In the genomic region with DNA sequence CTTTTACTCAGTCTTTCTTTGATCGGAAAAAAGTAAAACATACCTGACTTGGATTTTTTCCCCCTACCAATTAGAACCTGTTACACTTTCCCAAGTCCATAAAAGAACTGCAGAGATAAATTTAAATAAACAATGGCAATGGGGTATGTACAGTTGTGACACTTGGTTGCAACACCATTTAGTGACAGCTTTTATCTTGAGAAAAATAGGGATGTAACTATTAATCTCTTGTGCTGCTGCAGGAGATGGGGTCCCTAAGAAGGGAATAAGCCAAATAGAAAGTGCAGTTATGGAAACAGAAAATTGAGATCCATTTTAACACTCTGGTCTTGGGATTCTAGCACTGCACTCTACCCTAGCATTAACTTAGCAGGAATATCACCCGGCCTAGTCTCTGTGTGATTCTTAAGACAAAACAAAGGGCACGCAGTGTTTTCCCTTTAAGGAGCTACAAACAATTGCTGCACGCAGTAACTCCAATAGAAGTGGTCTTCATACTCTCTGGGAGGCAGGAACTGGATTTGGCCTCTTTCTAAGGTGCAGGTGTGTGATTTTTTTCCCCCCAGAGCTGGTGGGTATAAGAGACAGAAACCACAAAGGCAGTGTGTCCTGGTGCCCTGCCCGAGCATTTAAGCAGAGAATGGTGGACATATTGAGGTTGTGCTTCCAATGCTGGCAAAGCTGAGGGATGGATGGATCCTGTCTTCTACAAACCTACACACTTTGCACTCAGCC, we compare ENCODE assay signal across 9 mouse cellular contexts. TPM values are rescaled to one million over a fixed set of nuclear protein-coding genes. Genes with fewer than 3 reads are reported as not detected.
A peak's percentile ranks its signal among the peaks of the same experiment; 100 is the strongest.
DNase-seq lines count a peak whose midpoint lies in the region; TF ChIP-seq lines count a peak whose summit lies in the region.
"Had no signal": no experiment of that assay in that cellular context is flagged by ENCODE, and none has a peak within 500 bp of the region (broad histone marks: within the 10 kb centered on the region; RNA-seq: fewer than 3 reads in every experiment).

No protein-coding gene starts in this region.

- peak in 1 of 2 experiments; percentile 28; a peak in 1 of 4 replicates for TF ChIP-seq EP300 in MEL (IDR thresholded peaks at IDR 0.05; ENCODE audit: low read depth in 1 of 2, low read length in 2 of 2)

- peaks cover 0 to 26% of the 10 kb centered on the region in 2 experiments; a peak in 2 of 4 replicates for H3K36me3 ChIP-seq in MEL (ENCODE audit: control insufficient read depth in 1 of 2, insufficient read depth in 2 of 2, low read length in 2 of 2)
- no peaks in the 10 kb centered on the region for H3K36me3 ChIP-seq in hindbrain, embryonic 10.5 days
- no peaks in the 10 kb centered on the region for H3K36me3 ChIP-seq in macrophage (ENCODE audit: inconsistent target)

- WGBS in hindbrain, embryonic 10.5 days = 7% methylated on average over 5 of the region's 5 CpGs
- WGBS in macrophage (ENCODE audit: missing documents) = 50% methylated on average over 5 of the region's 5 CpGs

- TF ChIP-seq RAD21 in MEL (IDR thresholded peaks at IDR 0.05; ENCODE audit: low read depth, low read length) = no peak

- H3K27me3 ChIP-seq in MEL (ENCODE audit: control insufficient read depth in 1 of 2, insufficient read depth in 2 of 2, low read length in 2 of 2) = no peaks in the 10 kb centered on the region
- peaks cover 85% of the 10 kb centered on the region for H3K27me3 ChIP-seq in hindbrain, embryonic 10.5 days (ENCODE audit: insufficient read depth, poor library complexity, severe bottlenecking)

- no peak for TF ChIP-seq CTCF in MEL (IDR thresholded peaks at IDR 0.05 in 2 of 3, conservative IDR thresholded peaks at IDR 0.05 in 1 of 3; ENCODE audit: control insufficient read depth in 1 of 3, insufficient read depth in 1 of 3, low read depth in 2 of 3, low read length in 3 of 3, poor library complexity in 1 of 3, severe bottlenecking in 1 of 3)

- peaks cover 10% of the 10 kb centered on the region; the same call in 1 of the 2 replicates for H3K79me2 ChIP-seq in MEL (ENCODE audit: control insufficient read depth, insufficient read depth, low read length, poor library complexity)
- H3K79me2 ChIP-seq in macrophage (ENCODE audit: inconsistent target) = no peaks in the 10 kb centered on the region

- TF ChIP-seq POLR2A in MEL (IDR thresholded peaks at IDR 0.05; ENCODE audit: control insufficient read depth in 1 of 2, insufficient read depth in 1 of 2, low read depth in 1 of 2, low read length in 2 of 2, poor library complexity in 1 of 2) = no peak; a peak in 1 of 4 replicates

- H3K4me1 ChIP-seq in MEL (ENCODE audit: control insufficient read depth in 1 of 2, insufficient read depth in 2 of 2, low read length in 2 of 2) = peaks cover 7 to 21% of the 10 kb centered on the region in 2 experiments
- peaks cover 42% of the 10 kb centered on the region for H3K4me1 ChIP-seq in hindbrain, embryonic 10.5 days (replicated peaks)

- peak overlapping the region; percentile 91 for H3K9ac ChIP-seq in MEL (ENCODE audit: control insufficient read depth, low read depth, low read length, poor library complexity, severe bottlenecking)

- H3K9me3 ChIP-seq in MEL (replicated peaks; ENCODE audit: insufficient read depth, low read length) = no peaks in the 10 kb centered on the region
- no peaks in the 10 kb centered on the region for H3K9me3 ChIP-seq in hindbrain, embryonic 10.5 days

- DNase-seq in MEL (ENCODE audit: low read depth, low spot score) = peak; percentile 75
- DNase-seq in Muller cell, postnatal 12 days (ENCODE audit: inconsistent ontology term) = peak; percentile 19
- DNase-seq in hindbrain, embryonic 10.5 days (ENCODE audit: low spot score) = no peak
- DNase-seq in embryo, embryonic 11 days = no peak
- no peak for DNase-seq in layer of hippocampus, adult 11-12 months (ENCODE audit: low spot score)
- no peak for DNase-seq in cerebellum, adult 9-10 months
- DNase-seq in gastrocnemius, postnatal 25 days = no peak

- peak overlapping the region; percentile 89 for H3K27ac ChIP-seq in MEL (ENCODE audit: control insufficient read depth, low read depth, low read length)
- H3K27ac ChIP-seq in hindbrain, embryonic 10.5 days = peak overlapping the region; percentile 84; the same call in 1 of the 2 replicates
- peak overlapping the region; percentile 87 for H3K27ac ChIP-seq in macrophage

- H3K4me3 ChIP-seq in MEL (ENCODE audit: control insufficient read depth in 1 of 2, insufficient read depth in 1 of 2, low read depth in 2 of 2, low read length in 2 of 2) (peak overlapping the region; percentile 67 to 89), macrophage (ENCODE audit: inconsistent target) (peak overlapping the region; percentile 46)
- peak overlapping the region; percentile 58 for H3K4me3 ChIP-seq in hindbrain, embryonic 10.5 days

TF ChIP-seq in MEL, 35 proteins besides CTCF, POLR2A, EP300 and RAD21 (continues in another document):
- TF ChIP-seq BHLHE40 (IDR thresholded peaks at IDR 0.05; ENCODE audit: borderline replicate concordance, low read depth, low read length) (no peak), ZC3H11A (IDR thresholded peaks at IDR 0.05; ENCODE audit: low read depth, low read length) (no peak), SIN3A (IDR thresholded peaks at IDR 0.05; ENCODE audit: low read length) (peak; percentile 87; the same call in 1 of the 2 replicates), USF2 (IDR thresholded peaks at IDR 0.05; ENCODE audit: borderline replicate concordance in 1 of 2, insufficient read depth in 1 of 2, low read depth in 1 of 2, low read length in 2 of 2) (no peak), CHD2 (IDR thresholded peaks at IDR 0.05; ENCODE audit: low read length) (no peak), SMC3 (IDR thresholded peaks at IDR 0.05; ENCODE audit: low read depth, low read length) (no peak), MAZ (IDR thresholded peaks at IDR 0.05; ENCODE audit: low read depth, low read length) (no peak), ELF1 (IDR thresholded peaks at IDR 0.05; ENCODE audit: low read depth, low read length) (no peak), USF1 (IDR thresholded peaks at IDR 0.05; ENCODE audit: low read depth, low read length) (no peak), KAT2A (conservative IDR thresholded peaks at IDR 0.05; ENCODE audit: low read depth, low read length) (no peak), ZKSCAN1 (IDR thresholded peaks at IDR 0.05; ENCODE audit: low read depth, low read length) (no peak), ZMIZ1 (IDR thresholded peaks at IDR 0.05; ENCODE audit: low read depth, low read length) (no peak), TAL1 (IDR thresholded peaks at IDR 0.05; ENCODE audit: low read length) (no peak), MAFK (IDR thresholded peaks at IDR 0.05; ENCODE audit: borderline replicate concordance, low read depth, low read length) (no peak), MAX (IDR thresholded peaks at IDR 0.05; ENCODE audit: low read length) (no peak), NRF1 (IDR thresholded peaks at IDR 0.05; ENCODE audit: insufficient read depth, low read depth, low read length, poor library complexity, severe bottlenecking) (no peak), MEF2A (IDR thresholded peaks at IDR 0.05; ENCODE audit: extremely low read depth, insufficient replicate concordance, low read depth, low read length, poor library complexity, severe bottlenecking) (no peak), GABPA (IDR thresholded peaks at IDR 0.05; ENCODE audit: low read depth, low read length) (no peak), MYB (IDR thresholded peaks at IDR 0.05; ENCODE audit: low read depth, low read length) (no peak), MXI1 (IDR thresholded peaks at IDR 0.05; ENCODE audit: low read depth, low read length) (no peak; the same call in none of the 2 replicates), E2F4 (IDR thresholded peaks at IDR 0.05; ENCODE audit: borderline replicate concordance, low read depth, low read length) (no peak), RCOR1 (IDR thresholded peaks at IDR 0.05; ENCODE audit: low read depth, low read length) (0 out of 2 replicates have a peak, but pooled peaks have one; percentile 9), GATA1 (IDR thresholded peaks at IDR 0.05; ENCODE audit: low read depth, low read length) (0 out of 2 replicates have a peak, but pooled peaks have one; percentile 2), JUND (IDR thresholded peaks at IDR 0.05; ENCODE audit: low read depth, low read length) (no peak), HCFC1 (IDR thresholded peaks at IDR 0.05; ENCODE audit: low read depth, low read length) (no peak; the same call in 1 of the 2 replicates), ZNF384 (IDR thresholded peaks at IDR 0.05; ENCODE audit: low read depth, low read length) (no peak), POLR2AphosphoS5 (IDR thresholded peaks at IDR 0.05; ENCODE audit: borderline replicate concordance, low read depth, low read length) (no peak), NELFE (IDR thresholded peaks at IDR 0.05; ENCODE audit: low read depth, low read length) (no peak), UBTF (IDR thresholded peaks at IDR 0.05; ENCODE audit: borderline replicate concordance, insufficient read depth, low read depth, low read length) (no peak), TBP (IDR thresholded peaks at IDR 0.05; ENCODE audit: low read depth, low read length) (no peak), TCF12 (IDR thresholded peaks at IDR 0.05; ENCODE audit: low read depth, low read length) (no peak), POLR2AphosphoS2 (IDR thresholded peaks at IDR 0.05; ENCODE audit: low read length) (no peak)

RNA-seq across cellular contexts. Expression of gene Nfia, which starts 20.1 kb away (rescaled TPM):
- total RNA-seq in MEL (2012; rRNA removed) = 10.2 and 16.4 TPM in 2 replicates
- polyA plus RNA-seq in MEL (2012; ENCODE audit: insufficient read depth in 1 of 2, insufficient read length in 2 of 2, low read depth in 1 of 2, low replicate concordance in 2 of 2, missing spikeins in 1 of 2) (10 to 100 TPM; 13.4 to 20.5 TPM), macrophage (2018) (1.9 to 2.6 TPM (median 2.4 TPM) in 3 replicates)
- polyA plus RNA-seq in hindbrain, embryonic 10.5 days (2016; fragmentation: Nextera tagmentation; extraction: Ambion mirVana) = 10.9 and 17.5 TPM in 2 replicates
- total RNA-seq in macrophage (2018; cell fraction: chromatin; rRNA removed) = 10 to 100 TPM in 25 of 26 experiments, 1 to 10 TPM in 1; 4.6 to 39.4 (median 26.8) TPM
- total RNA-seq in macrophage (2018; cell fraction: cytosol; rRNA removed) = 1 to 10 TPM; 2.9 to 8.9 (median 5.9) TPM
- total RNA-seq in macrophage (2018; cell fraction: nucleus; rRNA removed) = 10 to 100 TPM in 14 of 26 experiments, 1 to 10 TPM in 12; 1.8 to 31.4 (median 11.7) TPM
- 10 to 100 TPM; 54.7 to 55.0 TPM for total RNA-seq in gastrocnemius, postnatal 25 days (2021)

RNA-seq across cellular contexts. Expression of gene E130114P18Rik, which starts 25.4 kb away (rescaled TPM):
- not detected in 2 replicates for total RNA-seq in MEL (2012; rRNA removed)
- polyA plus RNA-seq in MEL (2012; ENCODE audit: insufficient read depth in 1 of 2, insufficient read length in 2 of 2, low read depth in 1 of 2, low replicate concordance in 2 of 2, missing spikeins in 1 of 2) = not detected
- 12.7 and 18.4 TPM in 2 replicates for polyA plus RNA-seq in hindbrain, embryonic 10.5 days (2016; fragmentation: Nextera tagmentation; extraction: Ambion mirVana)
- not detected for total RNA-seq in macrophage (2018; cell fraction: chromatin; rRNA removed)
- not detected for total RNA-seq in macrophage (2018; cell fraction: cytosol; rRNA removed)
- not detected for total RNA-seq in macrophage (2018; cell fraction: nucleus; rRNA removed)
- polyA plus RNA-seq in macrophage (2018) = not detected in 3 replicates
- total RNA-seq in gastrocnemius, postnatal 25 days (2021) = under 1 TPM in 1 of 2 experiments, not detected in 1; 0.41 TPM
- total RNA-seq: hematopoietic stem cell, adult 5-6 weeks had no signal

Comparison
In these comparisons a context has a peak if more than half of its experiments do, and no peak if none do; other contexts are left out.
1. DNase-seq: peak in MEL (single experiment) and Muller cell, postnatal 12 days (single experiment); none in hindbrain, embryonic 10.5 days (single experiment), embryo, embryonic 11 days (single experiment), layer of hippocampus, adult 11-12 months (single experiment), cerebellum, adult 9-10 months (single experiment) and gastrocnemius, postnatal 25 days (single experiment).
2. RNA of gene E130114P18Rik, which starts 25.4 kb away (polyA plus RNA-seq): 12.7 to 18.4 TPM in hindbrain, embryonic 10.5 days; not detected in macrophage and not detected in MEL; every median in the first group is over 10 times any median in the second.
3. Peak in every context shown above with its lines, with median percentiles within 50 percentile points of each other: H3K27ac ChIP-seq and H3K4me3 ChIP-seq.